Mouse (Mus musculus) myocyte (in vitro differentiated cells): ENCODE data around the gene Cd72.

Experiments used
- MAX ChIP-seq: IDR thresholded peaks from one replicate; pipeline ENCODE4 v1.6.1; 2011; ENCODE audit warnings: low read depth, mild to moderate bottlenecking, control low read depth
- POLR2A ChIP-seq: IDR thresholded peaks from one replicate; pipeline ENCODE4 v1.6.1; 2011; ENCODE audit warnings: low read depth, mild to moderate bottlenecking, control low read depth, moderate library complexity; ENCODE audit not compliant: insufficient read length
- POLR2AphosphoS2 ChIP-seq: IDR thresholded peaks from one replicate; pipeline ENCODE4 v1.6.1; 2011; ENCODE audit warnings: low read depth, control low read depth; ENCODE audit not compliant: insufficient read length
- SRF ChIP-seq: IDR thresholded peaks from one replicate; pipeline ENCODE4 v1.6.1; 2011; ENCODE audit warnings: low read depth; ENCODE audit not compliant: control insufficient read depth, insufficient read length
- TCF12 ChIP-seq: IDR thresholded peaks from one replicate; pipeline ENCODE4 v1.6.1; 2011; ENCODE audit warnings: mild to moderate bottlenecking, control low read depth; ENCODE audit not compliant: poor library complexity, insufficient read depth, severe bottlenecking
- TCF3 ChIP-seq: IDR thresholded peaks from one replicate; pipeline ENCODE4 v1.6.1; 2011; ENCODE audit warnings: low read depth, control low read depth; ENCODE audit not compliant: insufficient read length
- USF1 ChIP-seq: IDR thresholded peaks from one replicate; pipeline ENCODE4 v1.6.1; 2011; ENCODE audit warnings: low read depth, mild to moderate bottlenecking, control low read depth, moderate library complexity

- TF ChIP-seq USF1, result no peak
- TF ChIP-seq TCF12, result no peak
- no peak for TF ChIP-seq TCF3
- no peak for TF ChIP-seq POLR2A
- no peak for TF ChIP-seq POLR2AphosphoS2
- TF ChIP-seq SRF, result no peak
- TF ChIP-seq MAX, result no peak
Measured at GRCm38 (mm10) chr4:43478534-43478858, 24.1 kb upstream of the Cd72 start.
